Mouse (Mus musculus): ENCODE measurements around the gene Sbk1. TPM values are rescaled to one million over a fixed set of nuclear protein-coding genes. Genes with fewer than 3 reads are reported as not detected.

The Sbk1 gene
- polyA plus RNA-seq, 1 experiment from 2014 or later, result 180 TPM

DNA sequence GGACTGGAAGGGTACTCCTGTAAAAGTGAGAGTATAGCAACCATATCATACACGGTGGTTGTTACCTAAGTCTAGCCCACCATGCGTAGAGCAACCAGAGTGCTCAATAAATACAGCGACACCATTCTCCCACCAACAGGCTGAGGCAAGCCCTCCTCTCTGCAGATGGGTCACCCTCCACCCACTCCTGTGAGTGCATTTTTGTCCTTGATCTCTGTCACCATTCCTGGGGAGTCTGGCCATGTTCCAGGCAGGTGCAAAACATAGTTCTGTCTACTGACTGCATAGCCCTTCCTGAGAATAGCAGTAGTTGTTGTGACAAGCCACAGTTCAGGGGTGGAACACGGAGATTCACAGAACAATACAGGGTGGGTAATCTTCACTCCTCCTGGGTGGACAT, 12.0 kb downstream of the Sbk1 start:
- H3K27ac ChIP-seq, result no peak overlapping the region
- peaks cover 64% of the 10 kb centered on the region for H3K4me1 ChIP-seq (replicated peaks)
- H3K36me3 ChIP-seq, result peaks cover 97% of the 10 kb centered on the region
- no peak for DNase-seq (ENCODE audit: low spot score)
- no peaks in the 10 kb centered on the region for H3K9me3 ChIP-seq
- no peaks in the 10 kb centered on the region for H3K27me3 ChIP-seq (ENCODE audit: insufficient read depth, poor library complexity, severe bottlenecking)
- no peak overlapping the region for H3K4me3 ChIP-seq
- 86% methylated on average over 4 of the region's 4 CpGs for WGBS

DNA sequence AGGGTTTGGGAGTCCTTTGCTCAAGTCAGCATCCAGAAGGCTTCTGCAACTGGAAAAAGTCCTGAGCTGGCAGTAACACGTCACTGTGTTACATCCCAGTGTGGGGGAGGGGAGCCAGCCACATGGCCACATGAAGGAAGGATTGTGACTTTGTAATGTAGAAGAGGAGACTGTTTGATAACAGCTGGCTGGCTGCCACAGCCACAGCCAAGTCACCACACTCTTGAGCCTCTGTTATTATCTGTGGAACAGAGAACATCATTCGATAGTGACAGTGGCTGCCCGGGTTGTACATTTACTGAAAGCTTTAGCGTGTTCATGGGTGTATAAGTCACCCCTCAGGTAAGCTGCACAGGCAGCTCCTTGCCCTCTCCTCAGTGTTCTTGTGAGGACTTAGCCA, 12.4 kb downstream of the Sbk1 start:
- DNase-seq (ENCODE audit: low spot score), result no peak
- no peak overlapping the region for H3K4me3 ChIP-seq
- peaks cover 97% of the 10 kb centered on the region for H3K36me3 ChIP-seq
- H3K27ac ChIP-seq, result no peak overlapping the region
- H3K9me3 ChIP-seq, result no peaks in the 10 kb centered on the region
- no peaks in the 10 kb centered on the region for H3K27me3 ChIP-seq (ENCODE audit: insufficient read depth, poor library complexity, severe bottlenecking)
- 83% methylated on average over 4 of the region's 4 CpGs for WGBS
- peaks cover 60% of the 10 kb centered on the region for H3K4me1 ChIP-seq (replicated peaks)

DNA sequence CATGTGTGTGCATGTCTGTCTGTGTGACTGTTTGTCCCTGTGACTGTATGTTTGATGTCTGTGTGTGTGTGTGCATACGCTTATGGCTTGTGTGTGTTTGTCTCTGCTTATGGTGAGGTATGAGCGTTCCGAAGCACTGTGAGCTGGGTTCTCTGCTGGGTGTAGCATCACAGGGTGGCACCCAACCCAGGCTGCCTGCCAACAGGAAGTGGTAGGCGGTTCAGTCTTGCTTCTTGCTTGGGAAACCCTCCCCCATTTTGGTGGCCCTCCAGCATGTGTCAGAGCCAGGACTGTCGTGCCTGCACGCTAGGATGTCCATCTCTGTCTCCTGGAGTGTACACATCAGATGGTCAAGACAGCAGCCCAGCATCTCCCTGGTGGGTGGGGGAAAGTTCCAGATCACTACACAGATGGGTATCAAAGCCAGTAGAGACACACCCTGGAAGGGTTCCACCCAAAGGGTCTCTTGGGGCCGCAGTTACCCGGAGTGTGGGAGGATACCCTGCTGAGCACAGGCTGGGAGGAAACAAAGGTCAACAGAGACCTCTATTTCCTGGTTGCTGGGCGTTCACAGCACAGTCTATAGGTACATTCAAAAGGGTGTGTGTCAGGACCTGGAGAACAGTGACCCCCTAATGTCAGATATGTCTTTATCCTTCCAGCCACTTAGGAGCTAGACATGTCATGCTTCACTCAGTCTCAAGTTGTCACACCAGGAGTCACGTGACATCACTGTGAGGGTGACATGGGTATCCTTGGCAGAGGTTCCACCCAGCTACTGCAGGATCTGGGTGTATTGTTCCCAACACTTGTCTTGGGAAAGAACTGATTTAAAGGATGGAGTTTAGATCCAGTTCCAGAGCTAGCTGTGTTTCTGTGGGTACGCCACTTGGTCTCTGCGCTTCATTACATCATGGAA, 13.1 kb downstream of the Sbk1 start:
- Histone ChIP-seq H3K27me3 (ENCODE audit: insufficient read depth, poor library complexity, severe bottlenecking) (no peaks in the 10 kb centered on the region), H3K27ac (no peak overlapping the region), H3K4me3 (no peak overlapping the region), H3K36me3 (peaks cover 97% of the 10 kb centered on the region), H3K9me3 (no peaks in the 10 kb centered on the region), H3K4me1 (replicated peaks) (peaks cover 55% of the 10 kb centered on the region)
- DNase-seq (ENCODE audit: low spot score), result no peak
- 88% methylated on average over 12 of the region's 12 CpGs for WGBS

DNA sequence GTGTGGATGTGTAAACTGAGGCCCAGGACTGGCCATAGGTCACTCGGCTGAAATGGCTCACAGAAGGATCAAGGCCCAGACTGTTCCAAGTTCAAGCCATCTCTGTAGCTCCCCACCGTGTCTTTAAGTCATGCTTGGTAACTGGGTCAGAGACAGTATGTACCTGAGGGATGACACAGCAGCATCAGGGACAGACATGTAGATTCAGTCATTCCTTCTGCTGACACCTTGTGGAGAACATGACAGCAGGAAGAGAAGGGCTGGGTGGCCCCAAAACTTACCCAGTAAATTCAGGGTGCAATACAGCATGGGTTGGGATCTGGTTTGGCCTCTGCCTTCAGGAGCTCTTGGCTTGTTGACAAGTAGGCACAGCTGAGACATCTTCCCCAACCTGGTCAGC, 13.9 kb downstream of the Sbk1 start:
- H3K9me3 ChIP-seq, result no peaks in the 10 kb centered on the region
- 90% methylated on average over 2 of the region's 2 CpGs for WGBS
- H3K4me1 ChIP-seq (replicated peaks), result peaks cover 55% of the 10 kb centered on the region
- H3K27ac ChIP-seq, result no peak overlapping the region
- H3K36me3 ChIP-seq, result peaks cover 97% of the 10 kb centered on the region
- no peaks in the 10 kb centered on the region for H3K27me3 ChIP-seq (ENCODE audit: insufficient read depth, poor library complexity, severe bottlenecking)
- no peak for DNase-seq (ENCODE audit: low spot score)
- no peak overlapping the region for H3K4me3 ChIP-seq

DNA sequence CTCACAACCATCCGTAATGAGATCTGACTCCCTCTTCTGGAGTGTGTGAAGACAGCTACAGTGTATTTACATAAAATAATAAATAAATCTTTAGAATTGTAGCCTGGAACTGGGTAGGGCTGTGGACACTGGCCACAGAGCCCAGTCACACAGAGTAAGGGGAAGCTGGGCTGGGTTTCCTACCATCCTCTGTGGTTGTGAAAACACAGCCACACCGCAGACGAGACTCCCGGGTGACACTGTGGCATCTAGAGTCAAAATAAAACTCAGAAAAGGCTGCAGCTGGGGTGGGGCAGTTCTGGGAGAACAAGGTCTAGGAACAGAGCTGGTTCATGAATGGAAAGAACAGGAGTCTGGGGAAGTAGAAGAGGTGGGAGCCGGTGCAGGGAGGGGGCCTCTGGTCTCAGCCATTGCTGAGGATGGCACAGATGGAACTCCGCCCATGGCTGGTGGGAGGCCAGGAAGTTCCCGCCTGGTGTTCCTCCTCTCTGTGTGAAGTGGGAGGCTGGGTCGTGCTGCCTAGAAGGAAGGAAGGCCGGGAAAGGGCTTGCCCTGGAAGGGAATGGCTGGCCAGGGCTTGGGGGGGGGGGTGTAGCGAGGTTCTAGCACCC, 15.2 kb downstream of the Sbk1 start:
- no peak overlapping the region for H3K4me3 ChIP-seq
- H3K27ac ChIP-seq, result peak overlapping the region; percentile 29; the same call in 1 of the 2 replicates
- H3K27me3 ChIP-seq (ENCODE audit: insufficient read depth, poor library complexity, severe bottlenecking), result no peaks in the 10 kb centered on the region
- WGBS, result 58% methylated on average over 10 of the region's 10 CpGs
- H3K4me1 ChIP-seq (replicated peaks), result peaks cover 61% of the 10 kb centered on the region
- H3K9me3 ChIP-seq, result no peaks in the 10 kb centered on the region
- H3K36me3 ChIP-seq, result peaks cover 97% of the 10 kb centered on the region
- DNase-seq (ENCODE audit: low spot score), result no peak

DNA sequence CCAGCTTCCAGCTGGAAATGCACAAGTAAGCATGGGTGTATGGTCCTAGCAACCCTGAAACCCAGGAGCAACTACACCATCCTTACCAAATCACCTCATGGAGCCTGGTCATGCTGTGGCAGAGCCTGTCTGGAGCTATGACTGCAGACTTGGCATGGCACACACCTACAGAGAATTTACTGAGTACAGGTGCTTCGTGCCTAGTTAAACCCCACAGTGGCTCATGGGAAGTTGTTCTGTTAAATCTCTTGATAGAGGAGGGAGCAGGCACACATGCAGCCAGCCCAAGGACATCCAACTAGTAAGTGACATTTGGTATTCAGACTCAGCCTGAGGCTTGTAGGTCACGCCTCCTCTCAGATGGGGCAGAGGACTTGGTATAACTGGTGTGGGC, 15.7 kb downstream of the Sbk1 start:
- H3K27ac ChIP-seq, result peak overlapping the region; percentile 16; the same call in 1 of the 2 replicates
- no peak overlapping the region for H3K4me3 ChIP-seq
- peaks cover 99% of the 10 kb centered on the region for H3K36me3 ChIP-seq
- 92% methylated on average over 2 of the region's 2 CpGs for whole genome bisulfite sequencing
- H3K4me1 ChIP-seq (replicated peaks), result peaks cover 66% of the 10 kb centered on the region
- H3K27me3 ChIP-seq (ENCODE audit: insufficient read depth, poor library complexity, severe bottlenecking), result no peaks in the 10 kb centered on the region
- no peaks in the 10 kb centered on the region for H3K9me3 ChIP-seq
- DNase-seq (ENCODE audit: low spot score), result no peak

DNA sequence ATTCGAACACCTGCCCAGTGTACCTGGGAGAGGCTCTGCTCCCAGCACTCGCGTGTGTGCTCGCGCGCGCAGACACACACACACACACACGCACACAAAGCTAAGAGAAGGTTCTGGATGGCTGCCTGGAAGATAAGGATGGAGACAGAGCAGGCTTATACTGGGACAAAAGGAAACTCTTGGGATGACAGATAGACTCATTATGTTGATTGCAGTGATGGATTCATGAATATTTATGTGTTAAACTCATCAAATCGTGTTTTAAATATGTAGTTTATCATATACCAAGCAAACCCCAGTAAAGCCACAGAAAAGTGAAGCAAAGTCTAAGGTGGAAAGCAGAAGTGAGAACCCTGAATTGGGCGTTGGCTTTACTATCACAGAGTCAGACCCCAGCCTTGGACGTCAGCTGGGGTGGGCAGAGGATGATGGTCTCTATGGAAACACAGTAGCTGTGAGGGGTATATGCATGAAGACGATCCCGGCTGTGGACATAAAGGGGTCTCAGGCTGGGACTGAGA, 16.2 kb downstream of the Sbk1 start:
- Histone ChIP-seq H3K27me3 (ENCODE audit: insufficient read depth, poor library complexity, severe bottlenecking) (no peaks in the 10 kb centered on the region), H3K27ac (0 out of 2 replicates have a peak overlapping the region, but pooled peaks have one; percentile 16), H3K4me3 (no peak overlapping the region), H3K4me1 (replicated peaks) (peaks cover 72% of the 10 kb centered on the region), H3K36me3 (peaks cover 99% of the 10 kb centered on the region), H3K9me3 (no peaks in the 10 kb centered on the region)
- 83% methylated on average over 13 of the region's 13 CpGs for WGBS
- DNase-seq (ENCODE audit: low spot score), result no peak

DNA sequence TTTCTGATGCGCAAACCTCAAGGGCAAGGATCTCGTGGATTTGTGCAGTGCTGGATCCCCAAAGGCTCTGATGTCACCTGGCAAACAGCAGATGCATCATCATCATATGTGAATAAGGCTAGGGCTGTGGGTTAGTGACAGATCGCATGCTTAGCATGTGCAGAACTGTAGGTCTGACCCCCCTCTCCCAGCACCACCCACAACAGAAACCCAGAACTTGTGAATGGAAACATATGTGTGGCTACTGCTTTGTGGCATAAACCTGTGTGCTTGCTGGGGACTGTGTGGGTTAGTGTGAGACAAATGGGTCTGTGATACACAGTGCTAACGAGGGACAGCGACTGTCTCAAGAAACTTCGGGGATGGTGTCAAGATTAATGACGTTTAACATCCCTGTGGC, 17.0 kb downstream of the Sbk1 start:
- no peaks in the 10 kb centered on the region for H3K27me3 ChIP-seq (ENCODE audit: insufficient read depth, poor library complexity, severe bottlenecking)
- H3K36me3 ChIP-seq, result peaks cover 99% of the 10 kb centered on the region
- 77% methylated on average over 7 of the region's 7 CpGs for WGBS
- no peak for DNase-seq (ENCODE audit: low spot score)
- H3K27ac ChIP-seq, result no peak overlapping the region
- H3K9me3 ChIP-seq, result no peaks in the 10 kb centered on the region
- H3K4me3 ChIP-seq, result no peak overlapping the region
- H3K4me1 ChIP-seq (replicated peaks), result peaks cover 70% of the 10 kb centered on the region

DNA sequence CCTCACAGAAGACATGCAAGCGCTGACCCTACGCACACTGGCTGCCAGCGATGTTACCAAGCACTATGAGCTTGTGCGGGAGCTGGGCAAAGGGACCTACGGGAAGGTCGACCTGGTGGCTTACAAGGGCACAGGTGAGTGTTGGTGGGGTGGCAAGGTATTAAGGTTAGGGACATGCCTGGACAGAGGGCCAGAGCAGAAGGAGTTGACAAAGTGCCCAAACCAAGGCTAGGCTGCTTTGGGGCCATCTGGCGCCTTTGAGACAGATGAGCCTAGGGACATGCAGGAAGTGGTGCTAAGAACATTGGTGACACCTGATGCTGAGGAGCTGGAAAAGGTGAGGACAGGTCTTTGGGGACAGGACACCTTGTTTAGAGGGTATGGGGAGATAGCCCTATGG, 17.5 kb downstream of the Sbk1 start:
- H3K9me3 ChIP-seq, result no peaks in the 10 kb centered on the region
- no peaks in the 10 kb centered on the region for H3K27me3 ChIP-seq (ENCODE audit: insufficient read depth, poor library complexity, severe bottlenecking)
- WGBS, result 91% methylated on average over 7 of the region's 7 CpGs
- no peak for DNase-seq (ENCODE audit: low spot score)
- H3K27ac ChIP-seq, result no peak overlapping the region
- peaks cover 65% of the 10 kb centered on the region for H3K4me1 ChIP-seq (replicated peaks)
- H3K4me3 ChIP-seq, result no peak overlapping the region
- peaks cover 99% of the 10 kb centered on the region for H3K36me3 ChIP-seq

DNA sequence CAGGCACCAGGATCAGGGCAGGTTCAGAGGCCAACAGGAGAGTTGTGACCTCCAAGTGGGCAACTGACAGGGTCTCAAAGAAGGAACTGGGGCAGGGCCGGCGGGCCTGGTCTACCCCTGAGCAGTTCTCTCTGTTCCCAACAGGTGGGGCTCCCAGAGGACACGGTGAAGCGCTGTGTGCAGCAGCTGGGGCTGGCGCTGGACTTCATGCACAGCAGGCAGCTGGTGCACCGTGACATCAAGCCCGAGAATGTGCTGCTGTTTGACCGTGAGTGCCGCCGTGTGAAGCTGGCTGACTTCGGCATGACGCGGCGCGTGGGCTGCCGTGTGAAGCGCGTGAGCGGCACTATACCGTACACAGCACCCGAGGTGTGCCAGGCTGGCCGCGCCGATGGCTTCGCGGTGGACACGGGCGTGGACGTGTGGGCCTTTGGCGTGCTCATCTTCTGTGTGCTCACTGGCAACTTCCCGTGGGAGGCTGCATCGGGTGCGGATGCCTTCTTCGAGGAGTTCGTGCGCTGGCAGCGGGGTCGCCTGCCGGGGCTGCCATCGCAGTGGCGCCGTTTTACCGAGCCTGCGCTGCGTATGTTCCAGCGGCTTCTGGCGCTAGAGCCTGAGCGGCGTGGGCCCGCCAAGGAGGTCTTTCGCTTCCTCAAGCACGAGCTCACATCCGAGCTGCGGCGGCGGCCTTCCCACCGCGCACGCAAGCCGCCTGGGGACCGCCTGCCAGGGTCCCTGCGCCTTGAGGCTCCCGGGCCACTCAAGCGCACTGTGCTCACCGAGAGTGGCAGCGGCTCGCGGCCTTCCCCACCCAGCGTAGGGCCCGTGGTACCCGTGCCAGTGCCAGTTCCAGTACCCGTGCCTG, 19.5 kb downstream of the Sbk1 start:
- Histone ChIP-seq H3K9me3 (no peaks in the 10 kb centered on the region), H3K36me3 (peaks cover 83% of the 10 kb centered on the region), H3K4me3 (no peak overlapping the region), H3K27ac (0 out of 2 replicates have a peak overlapping the region, but pooled peaks have one; percentile 13), H3K4me1 (replicated peaks) (peaks cover 47% of the 10 kb centered on the region), H3K27me3 (ENCODE audit: insufficient read depth, poor library complexity, severe bottlenecking) (no peaks in the 10 kb centered on the region)
- no peak for DNase-seq (ENCODE audit: low spot score)
- 90% methylated on average over 72 of the region's 72 CpGs for WGBS

DNA sequence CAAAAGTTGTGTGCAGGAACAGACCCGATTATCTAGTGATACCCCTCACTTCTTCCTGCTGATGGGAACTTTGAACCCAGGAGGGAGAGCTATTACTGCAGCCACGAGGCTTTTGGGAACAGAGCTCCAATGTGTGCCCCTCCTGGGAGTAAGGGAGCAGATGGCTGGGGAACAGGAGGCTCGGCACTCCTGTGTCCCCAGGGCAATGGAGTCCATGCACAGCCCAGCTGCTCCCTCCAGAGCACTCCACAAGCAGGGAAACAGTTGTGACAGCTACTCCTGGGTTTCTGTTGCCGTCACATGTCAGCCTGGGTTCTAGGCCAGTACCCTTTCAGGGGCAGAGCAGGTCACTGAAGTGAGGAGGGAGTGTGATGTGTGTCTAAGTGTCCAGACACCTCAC, 20.7 kb downstream of the Sbk1 start:
- Histone ChIP-seq H3K27ac (peak overlapping the region; percentile 67), H3K36me3 (peaks cover 72% of the 10 kb centered on the region), H3K4me3 (no peak overlapping the region), H3K27me3 (ENCODE audit: insufficient read depth, poor library complexity, severe bottlenecking) (no peaks in the 10 kb centered on the region), H3K9me3 (no peaks in the 10 kb centered on the region), H3K4me1 (replicated peaks) (peaks cover 37% of the 10 kb centered on the region)
- no peak for DNase-seq (ENCODE audit: low spot score)
- 66% methylated on average over 4 of the region's 4 CpGs for WGBS

DNA sequence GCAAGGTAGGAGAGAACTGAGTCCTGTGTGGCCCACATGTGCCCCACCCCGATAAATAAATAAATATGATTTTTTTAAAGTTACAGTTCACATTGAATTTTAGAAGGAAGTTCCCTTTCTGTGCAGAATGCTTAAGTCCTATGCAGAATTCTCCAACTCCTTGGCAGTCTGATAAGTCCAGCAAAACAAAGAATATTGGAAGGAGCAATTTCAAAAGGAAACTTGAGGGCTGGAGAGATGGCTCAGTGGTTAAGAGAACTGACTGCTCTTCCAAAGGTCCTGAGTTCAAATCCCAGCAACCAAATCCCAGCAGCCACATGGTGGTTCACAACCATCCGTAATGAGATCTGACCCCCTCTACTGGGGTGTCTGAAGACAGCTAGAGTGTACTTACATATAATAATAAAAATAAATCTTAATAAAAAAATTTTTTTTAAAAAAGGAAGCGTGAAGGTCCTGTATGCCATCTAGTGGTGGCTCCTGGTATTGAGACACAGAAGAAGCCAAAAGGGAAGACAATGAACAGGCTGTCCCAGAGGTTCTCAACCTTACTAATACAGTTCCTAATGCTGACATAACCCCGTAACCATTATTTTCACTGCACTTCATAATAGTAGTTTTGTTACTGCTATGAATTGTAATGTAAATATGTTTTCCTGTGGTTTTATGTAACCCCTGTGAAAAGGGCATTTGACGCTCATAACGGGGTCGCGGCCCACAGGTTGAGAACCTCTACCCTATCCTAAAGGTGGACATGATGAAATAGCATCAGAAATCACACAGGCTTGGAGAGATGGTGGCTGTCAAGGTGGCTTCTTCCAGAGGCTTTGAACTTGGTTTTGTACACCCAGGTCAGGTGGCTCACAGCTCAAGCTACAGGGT, 25.4 kb downstream of the Sbk1 start:
- H3K4me3 ChIP-seq, result no peak overlapping the region
- H3K9me3 ChIP-seq, result no peaks in the 10 kb centered on the region
- H3K36me3 ChIP-seq, result peaks cover 25% of the 10 kb centered on the region
- no peak for DNase-seq (ENCODE audit: low spot score)
- no peak overlapping the region for H3K27ac ChIP-seq
- 74% methylated on average over 8 of the region's 8 CpGs for WGBS
- H3K27me3 ChIP-seq (ENCODE audit: insufficient read depth, poor library complexity, severe bottlenecking), result no peaks in the 10 kb centered on the region
- peaks cover 11% of the 10 kb centered on the region for H3K4me1 ChIP-seq (replicated peaks)
